Mouse (Mus musculus) colon, adult 2 months (tissue): ENCODE data around the gene Exosc5. TPM values are rescaled to one million over a fixed set of nuclear protein-coding genes. Genes with fewer than 3 reads are reported as not detected.

Experiments used
- polyA plus RNA-seq: library from polyadenylated mRNA; depleted of rRNA; stranded (reverse); fragments of >200 nt; gene quantifications from 2 replicates; pipeline ENCODE4 v1.2.3, GENCODE M21; 2012; rRNA removed

Exosc5 gene
- polyA plus RNA-seq, result 73.3 and 77.2 TPM in 2 replicates

GRCm38 (mm10) chr7:25658657-25659472 lies at the start of gene Exosc5, which contains the start of gene Bckdha:
Gene Exosc5 (plus strand): TSS chr7:25659164.
Gene Bckdha (minus strand): TSS chr7:25658981.

GRCm38 (mm10) chr7:25615706-25616011 lies 43.3 kb upstream of the Exosc5 start, which contains the start of gene Erich4:
Gene Erich4 (minus strand): TSS chr7:25615892.

GRCm38 (mm10) chr7:25618865-25619721 lies 39.9 kb upstream of the Exosc5 start, which contains the start of gene Dmac2:
Gene Dmac2 (plus strand): TSS chr7:25619414.

GRCm38 (mm10) chr7:25626509-25627430 lies 32.2 kb upstream of the Exosc5 start, which contains the start of gene B3gnt8:
Gene B3gnt8 (plus strand): TSS chr7:25626654.

GRCm38 (mm10) chr7:25674719-25675300 lies 15.8 kb downstream of the Exosc5 start, which contains the start of gene Tmem91:
Gene Tmem91 (minus strand): TSS chr7:25675166.

GRCm38 (mm10) chr7:25680514-25681258 lies 21.7 kb downstream of the Exosc5 start, which contains the start of gene B9d2:
Gene B9d2 (plus strand): TSS chr7:25680780.

GRCm38 (mm10) chr7:25686680-25687531 lies 27.9 kb downstream of the Exosc5 start, which contains the start of gene Tgfb1:
Gene Tgfb1 (plus strand): TSS chr7:25687002.

GRCm38 (mm10) chr7:25718788-25719417 lies 59.9 kb downstream of the Exosc5 start, which contains the start of gene Ccdc97:
Gene Ccdc97 (minus strand): TSS chr7:25719088.

Other genes starting within 250 kb of the Exosc5 start
- not detected in 2 replicates for gene Cxcl17, start 246.3 kb upstream of the Exosc5 start, polyA plus RNA-seq
- gene Ceacam1, start 181.6 kb upstream of the Exosc5 start, polyA plus RNA-seq, result 822 and 1,160 TPM in 2 replicates
- 1.6 and 2.0 TPM in 2 replicates for gene Ceacam2, start 119.3 kb upstream of the Exosc5 start, polyA plus RNA-seq
- gene Erich4, start 43.3 kb upstream of the Exosc5 start, polyA plus RNA-seq, result 0.65 and 1.7 TPM in 2 replicates
- 86.7 and 94.4 TPM in 2 replicates for gene Dmac2, start 39.8 kb upstream of the Exosc5 start, polyA plus RNA-seq
- gene B3gnt8, start 32.5 kb upstream of the Exosc5 start, polyA plus RNA-seq, result 14.8 and 18.0 TPM in 2 replicates
- gene Bckdha, start 183 bp upstream of the Exosc5 start, polyA plus RNA-seq, result 124 and 131 TPM in 2 replicates
- gene Tmem91, start 16.0 kb downstream of the Exosc5 start, polyA plus RNA-seq, result 0.58 and 1.6 TPM in 2 replicates
- 31.8 and 42.8 TPM in 2 replicates for gene B9d2, start 21.6 kb downstream of the Exosc5 start, polyA plus RNA-seq
- gene Tgfb1, start 27.8 kb downstream of the Exosc5 start, polyA plus RNA-seq, result 19.2 and 29.7 TPM in 2 replicates
- gene Ccdc97, start 59.9 kb downstream of the Exosc5 start, polyA plus RNA-seq, result 73.4 and 84.1 TPM in 2 replicates
- 46.5 and 50.5 TPM in 2 replicates for gene Hnrnpul1, start 95.6 kb downstream of the Exosc5 start, polyA plus RNA-seq
- 49.2 and 52.7 TPM in 2 replicates for gene Axl, start 129.5 kb downstream of the Exosc5 start, polyA plus RNA-seq
- gene Cyp2s1, start 157.7 kb downstream of the Exosc5 start, polyA plus RNA-seq, result 83.9 and 93.4 TPM in 2 replicates
- not detected in 2 replicates for gene Cyp2b10, start 238.5 kb downstream of the Exosc5 start, polyA plus RNA-seq